Mouse (Mus musculus): ENCODE measurements at regions not wholly inside any gene's neighbourhood (a gene's known extent, or its start where the extent isn't known, plus 50 kb on each side); places are given as distances from the start of the nearest gene placed in this dataset.
"Not testable (repeated sequence)": the region's sequence is repeated elsewhere in the genome, so short reads cannot be mapped to it uniquely, and the experiment has no call there.

- no peak for ATAC-seq (replicated peaks; ENCODE audit: poor library complexity)
These were observed 639.7 kb downstream of the Cdh10 start for GRCm38 (mm10) chr15:19458485-19458884.

GRCm38 (mm10) chr15:19473521-19473920 lies 654.8 kb downstream of the Cdh10 start:
- ATAC-seq (replicated peaks; ENCODE audit: poor library complexity): peak; percentile 48; the same call in 1 of the 2 replicates

DNA sequence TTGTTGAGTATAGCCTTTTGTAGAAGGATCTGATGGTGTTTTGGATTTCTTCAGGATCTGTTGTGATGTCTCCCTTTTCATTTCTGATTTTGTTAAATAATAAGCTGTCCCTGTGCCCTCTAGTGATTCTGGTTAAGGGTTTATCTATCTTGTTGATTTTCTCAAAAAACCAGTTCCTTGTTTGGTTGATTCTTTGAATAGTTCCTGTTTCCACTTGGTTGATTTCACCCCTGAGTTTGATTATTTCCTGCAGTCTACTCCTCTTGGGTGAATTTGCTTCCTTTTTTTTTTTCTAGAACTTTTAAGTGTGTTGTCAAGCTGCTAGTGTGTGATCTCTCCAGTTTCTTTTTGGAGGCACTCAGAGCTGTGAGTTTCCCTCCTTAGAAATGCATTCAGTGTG lies 674.8 kb downstream of the Cdh10 start:
- ATAC-seq (replicated peaks; ENCODE audit: poor library complexity): not testable (repeated sequence)

GRCm38 (mm10) chr15:19519377-19519776 lies 700.6 kb downstream of the Cdh10 start:
- no peak for ATAC-seq (replicated peaks; ENCODE audit: poor library complexity)

- ATAC-seq (replicated peaks; ENCODE audit: poor library complexity): no peak
These were observed 721.9 kb downstream of the Cdh10 start for GRCm38 (mm10) chr15:19540676-19541075.

GRCm38 (mm10) chr15:19549757-19550156 lies 731.0 kb downstream of the Cdh10 start:
- ATAC-seq (replicated peaks; ENCODE audit: poor library complexity): no peak

DNA sequence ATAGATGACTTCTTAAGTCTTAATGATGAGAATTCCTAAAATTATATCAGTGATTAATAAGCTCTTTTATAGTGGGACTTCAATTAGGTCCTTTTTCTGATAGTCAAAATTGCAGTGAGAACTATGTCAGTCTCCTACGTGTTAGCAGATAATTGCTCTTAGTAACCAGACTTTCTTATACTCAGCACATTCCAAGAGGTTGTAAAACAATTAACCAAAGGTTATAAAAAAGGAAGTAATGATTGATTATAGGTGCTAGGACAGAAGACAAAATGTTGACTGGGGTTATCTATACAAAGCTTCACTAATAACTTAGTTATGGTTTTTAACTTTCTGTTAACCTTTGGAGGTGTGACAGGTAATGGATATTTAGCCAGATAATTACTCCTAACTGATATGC lies 766.0 kb downstream of the Cdh10 start:
- no peak for ATAC-seq (replicated peaks; ENCODE audit: poor library complexity)

GRCm38 (mm10) chr15:19585281-19585680 lies 766.5 kb downstream of the Cdh10 start:
- ATAC-seq (replicated peaks; ENCODE audit: poor library complexity): no peak

DNA sequence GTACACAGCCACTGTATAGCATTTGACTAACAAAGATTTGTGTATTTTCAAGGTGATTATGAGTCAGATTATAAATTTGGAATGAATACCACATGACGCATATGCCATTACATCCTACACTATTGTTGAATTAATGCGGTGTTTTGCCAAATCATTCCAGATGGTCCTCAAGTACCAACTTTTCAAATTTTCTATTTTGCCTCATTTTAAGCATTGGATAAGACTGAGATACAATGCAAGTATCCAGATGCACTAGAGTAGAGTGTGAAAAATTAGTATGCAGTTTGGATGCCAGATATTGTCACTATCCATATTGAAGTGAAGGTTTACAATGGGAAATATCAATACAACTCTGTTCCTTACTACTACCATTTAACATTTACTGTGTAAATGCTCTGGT lies 775.0 kb downstream of the Cdh10 start:
- no peak for ATAC-seq (replicated peaks; ENCODE audit: poor library complexity)

DNA sequence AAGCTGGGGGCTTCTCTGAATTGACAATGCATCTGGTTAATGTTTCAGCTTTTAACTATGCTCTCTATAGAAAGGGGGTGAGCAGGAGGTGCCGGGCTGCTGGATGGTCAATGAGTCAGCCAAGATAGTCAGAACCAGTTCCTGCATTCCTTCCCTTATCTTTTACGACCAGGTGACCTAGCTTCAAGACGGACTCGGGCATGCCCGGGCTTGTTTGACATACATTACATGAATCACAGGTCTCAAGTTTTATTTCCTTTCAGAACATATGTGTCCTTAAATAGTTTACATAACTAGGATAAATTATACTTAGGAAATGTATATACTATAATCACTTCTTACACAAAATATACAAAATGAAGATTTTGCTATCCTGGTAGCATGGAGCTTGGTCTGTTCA lies 803.6 kb downstream of the Cdh10 start:
- not testable (repeated sequence) for ATAC-seq (replicated peaks; ENCODE audit: poor library complexity)

DNA sequence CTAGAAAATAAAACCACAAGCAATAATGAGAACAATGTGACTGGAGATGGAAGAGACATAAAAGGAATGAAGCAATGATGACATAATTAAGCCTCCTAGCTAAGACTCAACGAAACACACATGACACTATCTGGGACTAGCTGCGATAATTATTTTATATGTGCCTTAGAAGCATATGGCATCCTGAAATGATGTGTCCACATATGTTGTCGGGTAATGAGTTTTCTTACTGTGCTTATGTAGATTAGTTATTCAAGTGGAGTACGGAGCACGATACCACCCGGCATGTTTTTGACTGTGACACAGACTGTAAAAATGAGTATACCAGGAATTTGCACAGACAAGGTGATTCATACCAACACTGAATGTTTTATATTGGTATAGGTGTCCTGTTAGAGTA lies 781.7 kb upstream of the Cdh12 start:
- ATAC-seq (replicated peaks; ENCODE audit: poor library complexity): no peak

GRCm38 (mm10) chr15:19675545-19675944 lies 773.5 kb upstream of the Cdh12 start:
- ATAC-seq (replicated peaks; ENCODE audit: poor library complexity): peak; percentile 93

DNA sequence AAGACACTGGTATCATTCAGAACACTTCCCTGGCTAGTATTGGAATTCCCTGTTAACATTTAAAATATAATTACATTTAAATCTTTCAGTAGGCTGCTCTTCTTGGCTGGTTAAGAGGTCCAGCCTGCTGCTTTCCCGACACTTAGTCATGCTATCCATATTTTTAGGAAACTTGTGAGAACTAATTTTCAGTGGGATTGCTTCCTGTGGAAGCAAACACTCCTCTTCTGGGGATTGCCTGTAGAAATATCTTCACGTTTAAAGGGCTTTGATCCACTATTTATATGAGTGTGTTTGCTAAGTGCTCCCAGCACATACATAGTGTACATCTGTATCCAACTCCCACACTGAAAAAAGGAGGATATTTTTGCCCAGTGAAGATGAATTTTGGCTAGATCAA lies 761.8 kb upstream of the Cdh12 start:
- ATAC-seq (replicated peaks; ENCODE audit: poor library complexity): no peak

DNA sequence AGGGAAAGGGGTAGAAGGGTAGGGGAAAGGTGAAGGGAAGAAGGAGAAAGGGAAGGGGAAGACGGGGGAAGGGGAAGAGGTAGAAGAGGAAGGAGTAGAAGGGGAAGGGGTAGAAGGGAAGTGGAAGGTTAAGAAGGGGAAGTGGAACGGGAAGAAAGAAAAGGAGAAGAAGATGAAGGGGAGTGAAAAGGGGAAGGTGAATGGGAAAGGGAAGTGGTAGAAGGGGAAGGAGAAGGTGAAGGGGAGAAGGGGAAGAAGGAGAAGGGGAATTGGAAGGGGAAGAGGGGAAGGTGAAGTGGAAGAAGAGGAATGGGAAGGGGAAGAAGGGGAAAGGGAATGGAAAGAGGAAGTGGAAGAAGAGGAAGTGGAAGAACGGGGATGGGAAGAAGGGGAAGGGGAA lies 737.3 kb upstream of the Cdh12 start:
- ATAC-seq (replicated peaks; ENCODE audit: poor library complexity): peak; percentile 54
